Mouse (Mus musculus) neutrophil, adult 5-6 weeks (primary cell): ENCODE results near the gene Otub1. TPM values are rescaled to one million over a fixed set of nuclear protein-coding genes. Genes with fewer than 3 reads are reported as not detected.

Experiments used
- ATAC-seq: fragments of 151-379, 151-347 bp; 2 replicates; pipeline ENCODE4 v1.8.0; 2017; ENCODE audit warnings: mild to moderate bottlenecking, moderate TSS enrichment; ENCODE audit not compliant: insufficient number of reproducible peaks, poor library complexity, low FRiP score, severe bottlenecking; ENCODE audit errors: extremely low read depth
- total RNA-seq: library from RNA; stranded (forward); fragments of 200-1000 nt; gene quantifications from 2 replicates; pipeline ENCODE4 v1.2.3, GENCODE M21; 2017

Gene Otub1
- total RNA-seq, result 45.5 and 48.9 TPM in 2 replicates

DNA sequence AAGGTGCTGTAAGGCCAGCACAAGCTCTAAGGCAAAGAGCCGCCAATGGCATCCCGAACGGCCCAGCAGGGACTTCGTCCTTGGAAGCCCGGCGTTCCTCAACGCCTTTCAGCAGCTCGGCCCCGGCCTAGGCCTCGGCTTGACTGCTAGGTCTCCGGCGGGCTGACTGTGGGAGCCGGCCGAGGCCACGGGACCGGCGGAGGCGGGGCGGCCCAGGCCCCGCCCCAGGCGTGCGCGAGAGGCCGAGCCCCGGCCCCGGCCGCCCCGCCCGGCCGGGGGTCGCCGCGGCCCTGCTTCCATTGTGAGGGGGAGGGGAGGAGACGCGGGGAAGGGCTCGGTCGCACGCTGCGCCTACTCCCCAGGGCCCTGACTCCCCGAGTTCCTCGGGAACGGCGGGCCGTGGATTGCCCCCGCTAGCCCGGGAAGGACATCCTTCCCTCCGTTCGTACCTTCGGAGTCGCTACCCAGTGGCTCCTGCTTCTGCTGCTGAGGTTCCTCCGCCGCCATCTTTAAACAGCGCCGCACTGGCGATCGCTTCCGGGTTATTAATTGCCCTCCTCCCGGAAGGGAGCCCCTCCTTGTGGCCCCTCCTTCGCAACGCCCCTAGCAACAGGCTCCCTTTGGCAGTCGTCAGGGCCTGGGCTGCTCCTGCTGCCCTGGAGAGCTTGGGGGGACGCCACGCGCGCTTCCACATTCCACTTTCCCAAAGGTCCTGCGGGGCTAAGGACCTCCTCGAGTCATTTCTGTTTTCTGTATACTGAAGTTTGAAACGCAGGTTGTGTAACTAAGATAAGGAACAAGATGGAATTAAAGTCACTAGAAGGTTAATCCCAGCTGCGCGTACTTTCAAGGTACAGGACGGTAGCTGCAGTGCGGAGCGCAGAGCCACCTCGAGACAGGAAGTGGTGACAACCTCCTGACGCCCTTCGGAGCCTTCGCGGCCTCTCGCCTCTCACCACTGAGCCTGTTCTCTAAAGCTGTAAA lies at the start of gene Otub1:
TSS of gene Otub1 (minus strand) at position 564 of the 984 bp plus-strand sequence.
- peak; percentile 91 for ATAC-seq

DNA sequence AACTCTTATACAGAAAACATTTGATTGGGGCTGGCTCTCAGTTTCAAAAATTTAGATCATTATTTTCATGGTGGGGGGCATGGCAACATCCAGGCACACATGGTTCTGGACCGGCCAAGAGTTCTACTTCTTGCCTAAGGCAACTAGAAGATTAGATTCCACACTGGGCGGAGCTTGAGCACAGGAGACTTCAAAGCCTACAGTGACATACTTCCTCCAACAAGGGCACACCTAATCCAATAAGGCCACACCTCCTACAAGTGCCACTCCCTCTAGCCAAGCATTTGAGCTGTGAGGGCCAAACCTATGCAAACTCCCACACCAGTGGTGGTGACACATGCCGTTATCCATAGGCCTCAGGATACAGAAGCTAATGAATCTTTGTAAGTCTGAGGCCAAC lies 39.9 kb upstream of the Otub1 start:
- ATAC-seq, result no peak

DNA sequence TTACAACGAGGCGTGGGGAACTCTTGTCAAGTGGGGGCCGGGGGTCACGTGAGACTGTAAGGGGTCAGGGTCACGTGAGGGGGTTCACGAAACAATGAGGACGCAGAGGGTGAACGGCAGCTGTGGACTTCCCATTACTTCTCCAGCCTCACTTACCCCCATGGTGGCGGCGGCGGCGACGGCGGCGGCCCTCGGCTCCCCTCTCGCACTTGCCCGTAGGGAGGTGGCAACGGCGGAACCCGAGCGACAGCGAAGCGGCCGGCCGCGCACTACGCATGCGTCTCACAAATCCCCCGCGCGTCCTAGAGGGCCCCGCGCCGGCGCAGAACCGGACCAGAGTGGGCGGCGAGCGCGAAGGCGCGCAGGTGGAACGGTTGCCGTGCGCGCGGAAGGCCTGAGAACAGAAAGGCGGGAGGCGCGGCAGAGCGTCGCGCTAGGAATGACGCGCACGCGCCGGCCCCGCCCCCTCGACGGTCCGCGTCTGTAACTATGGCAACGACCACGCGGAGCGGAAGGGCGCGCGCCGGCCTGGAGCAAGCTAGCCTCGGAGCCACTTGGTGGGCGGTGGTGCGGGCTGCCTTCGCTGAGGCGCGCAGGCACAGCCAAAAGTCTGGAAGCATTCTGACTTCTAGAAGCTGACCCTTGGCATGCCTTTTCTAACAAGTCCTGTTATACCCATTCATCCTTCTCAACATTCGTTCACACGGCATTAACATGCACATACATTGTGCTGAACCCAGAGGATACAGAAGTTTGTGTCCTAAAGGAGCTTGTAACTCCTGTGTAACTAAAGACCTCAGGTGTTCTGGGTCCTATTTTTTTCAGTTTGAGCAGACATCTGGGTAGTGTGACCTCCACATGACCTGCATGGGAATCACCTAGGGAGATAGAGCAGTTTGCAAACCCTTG lies 34.9 kb upstream of the Otub1 start, which contains the start of gene Naa40:
TSS of gene Naa40 (minus strand) at position 402 of the 909 bp plus-strand sequence.
- ATAC-seq, result peak; percentile 88

DNA sequence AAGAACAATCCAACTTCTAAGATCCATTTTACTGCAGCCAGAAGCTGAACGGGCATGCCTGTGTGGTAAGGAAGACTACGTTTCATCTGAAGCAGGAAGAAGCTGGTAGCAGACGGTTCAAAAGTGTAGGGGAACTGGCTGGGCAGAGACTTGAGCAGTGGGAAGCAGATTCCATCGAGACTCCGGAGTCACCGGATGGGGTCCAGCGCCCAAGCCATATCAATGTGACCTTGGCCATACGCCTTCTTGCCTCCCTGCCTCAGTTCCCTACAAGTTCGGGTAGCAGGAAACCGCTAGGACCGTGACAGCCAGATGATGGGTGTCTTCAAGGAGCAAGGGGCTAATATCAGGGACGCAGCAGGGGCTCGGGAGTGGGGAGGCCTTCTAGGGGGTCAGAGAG lies 34.2 kb upstream of the Otub1 start:
- no peak for ATAC-seq

DNA sequence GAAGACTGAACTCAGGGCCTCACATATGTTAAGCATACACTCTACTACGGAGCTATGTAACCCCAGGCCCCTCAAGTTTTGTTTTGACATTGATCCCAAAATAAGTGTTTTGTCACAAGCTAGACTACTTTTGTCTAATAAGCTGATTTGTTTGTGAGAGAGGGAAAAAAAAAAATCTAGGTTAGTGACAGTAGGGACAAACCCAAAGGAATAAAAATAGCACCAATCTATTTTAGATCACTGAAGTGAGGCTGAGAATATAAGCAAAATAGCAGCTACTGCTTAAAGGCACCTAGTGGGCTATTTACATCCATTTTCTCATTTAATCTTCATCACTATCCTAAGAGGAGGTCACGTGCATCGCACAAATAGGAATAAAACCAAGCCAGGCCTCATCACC lies 33.5 kb upstream of the Otub1 start:
- ATAC-seq, result no peak

DNA sequence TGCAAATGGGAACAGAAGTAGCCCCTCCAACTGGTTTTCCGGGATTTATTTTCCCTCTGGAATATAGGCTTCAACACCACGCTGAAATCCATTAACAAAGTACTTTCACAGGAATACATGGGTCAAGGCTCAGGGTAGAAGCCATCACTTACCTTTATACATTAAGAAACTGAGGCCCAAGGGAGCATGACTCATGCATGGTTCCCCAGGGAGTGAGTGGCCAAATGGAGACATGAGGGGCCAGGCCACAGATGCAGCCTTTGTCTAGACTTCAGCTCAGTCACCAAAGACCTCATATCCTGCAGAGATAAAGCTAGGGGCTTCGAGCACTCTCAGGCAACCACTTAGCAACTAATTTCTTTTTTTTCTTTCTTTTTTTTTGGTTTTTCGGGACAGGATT lies 30.6 kb upstream of the Otub1 start:
- no peak for ATAC-seq

DNA sequence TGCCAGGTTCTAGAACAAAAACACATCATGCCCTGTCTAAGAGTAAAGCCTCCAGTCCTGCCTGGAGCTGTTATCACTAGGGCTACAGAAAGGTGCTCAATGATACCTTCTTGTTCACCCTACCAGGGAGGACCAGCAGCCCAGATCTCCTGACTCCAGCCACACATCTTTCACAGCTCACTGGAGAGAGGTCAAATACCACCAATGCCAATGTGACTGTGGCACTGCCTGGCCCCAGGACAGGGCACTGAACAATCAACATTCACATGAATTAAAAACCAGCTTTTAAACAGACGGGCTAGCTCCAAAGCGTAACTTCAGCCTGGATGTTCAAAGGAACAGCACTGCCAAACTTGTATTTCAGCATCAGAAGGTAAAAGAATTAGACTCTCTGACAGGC lies 29.9 kb upstream of the Otub1 start:
- ATAC-seq, result no peak

DNA sequence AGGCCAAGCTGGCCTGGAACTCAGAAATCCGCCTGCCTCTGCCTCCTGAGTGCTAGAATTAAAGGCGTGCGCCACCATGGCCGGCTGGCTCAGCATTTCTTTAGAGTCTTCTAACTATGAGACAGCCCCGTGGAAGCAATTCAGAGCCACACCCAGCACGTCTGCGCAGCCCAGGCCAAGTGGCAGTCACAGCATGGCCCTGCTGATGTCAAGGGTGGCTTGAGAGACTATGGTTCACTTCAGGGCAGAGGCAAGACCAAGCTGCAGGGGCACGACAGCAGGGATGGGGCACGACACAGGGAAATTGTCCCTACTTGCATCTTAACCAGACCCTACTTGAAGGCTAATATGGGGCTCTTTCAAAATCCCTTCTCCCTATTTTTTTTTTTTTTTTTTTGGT lies 29.3 kb upstream of the Otub1 start:
- no peak for ATAC-seq

DNA sequence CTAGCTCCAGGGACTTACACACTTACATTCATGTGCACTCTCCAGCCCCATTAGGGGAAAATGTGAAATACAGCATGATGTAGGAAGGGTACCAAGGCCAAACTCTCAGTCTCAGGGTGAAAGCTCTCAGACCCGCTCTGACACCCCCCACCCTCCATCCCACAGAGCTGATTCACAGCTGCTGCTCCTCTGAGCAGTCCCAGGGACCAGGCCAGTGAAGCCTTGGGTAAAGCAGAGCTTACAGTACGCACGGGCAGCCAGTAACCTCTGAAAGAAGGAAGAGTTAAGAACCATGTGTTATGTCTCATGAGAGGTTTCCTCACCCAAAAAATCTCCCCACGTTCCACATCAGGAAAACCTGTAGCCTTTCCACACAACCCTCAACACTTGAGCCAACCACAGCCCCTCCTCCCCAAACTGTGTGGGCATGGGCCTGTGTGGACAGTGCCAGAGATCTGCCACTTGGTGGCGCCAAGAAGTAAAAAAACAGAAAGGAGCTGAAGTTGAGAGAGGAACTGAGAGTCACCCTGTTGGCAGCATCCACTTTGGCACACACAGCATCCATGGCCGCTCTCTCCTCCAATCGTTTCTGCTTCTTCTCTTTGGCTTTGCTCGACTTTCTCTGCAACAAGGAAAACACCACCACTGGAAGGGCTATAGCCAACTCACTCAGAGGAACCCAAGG lies 28.6 kb upstream of the Otub1 start:
- peak; percentile 96 for ATAC-seq

DNA sequence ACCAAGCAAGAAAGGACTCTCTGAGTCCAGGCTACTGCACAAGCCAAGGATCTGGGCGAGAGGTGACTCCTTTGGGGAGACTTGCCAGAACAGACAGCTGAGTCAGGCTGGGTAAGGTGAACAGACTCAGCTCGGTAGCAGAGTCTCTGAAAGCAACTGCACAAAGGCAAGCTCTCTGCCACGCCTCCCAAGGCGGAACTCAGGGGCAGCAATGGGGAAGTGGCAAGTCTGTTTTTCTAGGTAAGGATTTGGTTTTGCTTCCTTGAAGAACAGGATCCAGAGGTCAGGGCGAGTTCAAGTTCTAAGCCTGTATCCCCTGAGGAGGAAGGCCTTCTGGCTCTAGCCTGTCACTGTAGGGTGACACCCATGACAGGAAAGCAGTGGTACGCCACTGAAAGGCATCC lies 20.4 kb upstream of the Otub1 start:
- peak; percentile 70 for ATAC-seq

DNA sequence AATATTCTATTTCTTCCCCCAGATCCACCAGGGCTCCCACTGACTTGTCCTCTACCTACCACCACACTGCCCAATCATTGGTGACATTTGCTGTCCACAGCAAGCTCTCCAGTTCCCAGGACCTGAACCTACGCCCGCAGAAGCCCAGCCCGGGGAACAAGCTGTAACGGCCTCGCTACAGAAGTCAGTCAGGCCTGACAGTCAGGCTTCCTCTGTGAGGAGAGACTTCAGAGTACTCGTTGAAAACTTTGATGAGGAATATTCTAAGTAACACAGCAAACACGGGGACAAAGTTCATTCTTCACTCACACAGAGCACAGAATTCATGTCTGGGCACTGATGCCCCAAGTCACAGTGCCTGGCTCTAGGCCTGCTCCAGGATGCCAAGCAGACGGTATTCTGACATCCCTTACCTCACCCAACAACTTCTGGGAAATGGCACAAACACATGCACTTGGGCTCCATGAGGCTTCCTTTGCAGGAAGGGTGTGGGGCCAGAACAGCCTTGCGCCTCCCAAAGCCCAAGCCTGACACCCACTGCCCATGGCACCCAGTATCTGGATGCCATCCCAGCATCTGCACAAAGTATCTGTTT lies 19.1 kb upstream of the Otub1 start:
- no peak for ATAC-seq

DNA sequence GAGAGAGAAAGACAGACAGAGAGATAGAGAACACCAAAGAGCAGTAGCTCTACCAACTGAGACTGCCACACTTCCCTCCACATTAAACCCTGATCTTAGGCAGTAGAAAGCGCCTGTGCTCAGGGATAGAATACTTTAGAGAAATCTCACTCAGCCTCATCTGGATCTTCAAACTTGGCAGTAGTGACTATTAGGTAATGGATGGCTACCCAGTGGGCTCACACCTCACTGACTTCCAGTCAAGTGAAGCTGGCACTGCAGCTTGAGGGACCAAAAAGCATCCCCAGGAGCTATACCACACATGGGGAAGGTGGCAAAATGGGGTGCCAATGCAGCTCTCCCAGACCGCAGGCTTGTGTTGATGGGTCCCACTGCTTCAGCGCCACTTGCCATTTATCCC lies 18.1 kb upstream of the Otub1 start:
- ATAC-seq, result no peak

DNA sequence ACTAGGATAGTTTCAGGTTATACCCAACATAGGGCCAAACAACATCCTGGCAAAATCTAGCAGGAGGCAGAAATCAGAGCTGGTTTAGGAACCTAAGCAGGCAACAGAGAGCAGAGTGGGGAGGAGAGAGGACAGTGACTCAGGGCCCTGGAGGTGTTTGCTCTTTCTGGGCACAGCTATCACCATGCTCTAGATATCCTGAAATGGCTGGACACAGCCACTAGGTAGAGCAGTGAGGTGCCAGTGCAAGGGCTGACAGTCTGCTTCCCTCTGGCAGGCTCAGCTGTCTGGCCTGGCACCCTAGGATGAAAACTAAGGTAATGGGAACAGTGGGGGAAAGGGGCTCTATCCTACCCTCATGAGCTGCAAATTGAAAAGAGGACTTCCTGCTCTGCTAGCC lies 17.4 kb upstream of the Otub1 start:
- no peak for ATAC-seq

DNA sequence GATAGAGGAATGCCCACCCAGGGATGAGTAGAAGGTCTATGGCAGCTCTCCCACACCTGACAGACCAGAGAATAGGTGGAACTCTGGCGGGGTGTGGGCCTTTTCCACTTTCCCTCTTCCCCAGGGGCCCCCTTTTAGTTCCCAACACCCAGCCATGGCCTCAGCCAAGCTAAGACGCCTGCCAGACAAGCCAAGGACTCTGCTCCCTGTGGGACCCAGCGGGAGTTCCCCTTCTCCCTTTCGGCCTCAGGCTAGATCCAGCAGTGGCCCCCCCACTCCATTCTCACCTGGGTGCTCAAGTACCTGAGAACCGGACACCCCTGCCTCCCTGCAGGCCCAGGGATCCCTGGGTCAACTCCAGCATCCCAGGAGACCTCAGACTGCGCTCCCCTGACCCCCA lies 16.1 kb upstream of the Otub1 start:
- ATAC-seq, result no peak

DNA sequence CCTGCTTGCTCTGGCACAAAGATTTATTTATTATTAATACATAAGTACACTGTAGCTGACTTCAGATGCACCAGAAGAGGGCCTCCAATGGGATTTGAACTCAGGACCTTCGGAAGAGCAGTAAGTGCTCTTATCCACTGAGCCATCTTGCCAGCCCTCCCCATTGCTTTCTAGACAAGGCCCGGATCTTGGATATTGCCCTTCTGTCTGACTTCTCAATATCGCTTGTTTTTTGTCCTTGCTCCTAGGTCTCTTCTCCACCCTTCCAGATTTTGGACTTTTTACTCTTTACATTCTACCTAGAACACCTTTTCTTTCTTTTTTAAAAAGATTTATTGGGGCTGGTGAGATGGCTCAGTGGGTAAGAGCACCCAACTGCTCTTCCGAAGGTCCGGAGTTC lies 12.6 kb upstream of the Otub1 start:
- no peak for ATAC-seq

DNA sequence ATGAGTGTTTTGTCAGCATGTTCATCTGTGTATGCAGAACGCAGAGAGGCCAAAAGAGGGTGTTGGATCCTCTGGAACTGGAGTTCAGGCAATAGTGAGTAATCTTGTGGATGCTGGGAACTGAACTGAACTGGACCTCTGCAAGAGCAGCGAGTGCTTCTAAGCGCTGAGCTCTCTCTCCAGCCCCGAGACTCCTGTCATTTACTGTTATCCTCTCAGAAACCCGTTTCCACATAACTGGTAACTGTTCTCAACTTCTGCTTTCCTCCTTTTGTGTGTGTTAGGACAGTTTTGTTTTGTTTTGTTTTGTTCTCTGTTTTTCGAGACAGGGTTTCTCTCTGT lies 11.8 kb upstream of the Otub1 start:
- ATAC-seq, result no peak

DNA sequence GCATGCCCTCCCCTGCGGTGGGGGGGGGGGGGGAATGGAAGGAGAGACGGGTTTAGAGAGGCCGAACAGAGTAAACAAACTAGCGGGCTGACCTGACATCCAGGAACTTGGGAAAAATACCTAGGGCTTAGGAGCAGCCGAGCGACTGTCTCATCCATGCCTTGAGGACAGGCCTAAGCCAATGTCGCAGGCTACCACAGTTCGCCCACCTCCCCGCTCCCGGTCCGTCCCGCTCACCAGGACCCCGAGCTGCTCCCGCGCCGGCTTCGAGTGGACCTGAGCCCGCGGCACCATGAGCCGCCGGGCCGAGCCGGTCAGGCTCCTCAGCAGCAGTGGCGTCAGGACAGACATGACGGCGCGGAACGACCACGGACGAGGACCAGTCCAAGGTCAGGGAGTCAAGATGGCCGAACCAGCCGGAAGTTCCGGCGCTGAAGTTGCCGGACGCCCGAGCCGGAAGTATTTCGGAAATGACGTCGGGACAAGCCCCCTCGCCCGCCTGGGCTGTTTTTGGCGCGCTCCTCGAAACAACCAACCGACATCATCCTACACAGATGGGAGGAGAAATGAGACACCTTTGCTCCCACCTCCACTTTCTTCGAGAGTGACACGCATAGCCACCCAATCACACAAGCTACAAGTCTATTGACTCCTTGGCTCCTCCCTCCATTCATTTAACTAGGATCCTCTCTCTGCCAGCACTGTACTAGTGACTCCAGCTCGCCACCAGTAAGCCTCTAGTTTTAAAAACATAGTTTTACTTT lies 11.2 kb upstream of the Otub1 start, which contains the start of gene Cox8a:
TSS of gene Cox8a (minus strand) at position 455 of the 764 bp plus-strand sequence.
- peak; percentile 97 for ATAC-seq

DNA sequence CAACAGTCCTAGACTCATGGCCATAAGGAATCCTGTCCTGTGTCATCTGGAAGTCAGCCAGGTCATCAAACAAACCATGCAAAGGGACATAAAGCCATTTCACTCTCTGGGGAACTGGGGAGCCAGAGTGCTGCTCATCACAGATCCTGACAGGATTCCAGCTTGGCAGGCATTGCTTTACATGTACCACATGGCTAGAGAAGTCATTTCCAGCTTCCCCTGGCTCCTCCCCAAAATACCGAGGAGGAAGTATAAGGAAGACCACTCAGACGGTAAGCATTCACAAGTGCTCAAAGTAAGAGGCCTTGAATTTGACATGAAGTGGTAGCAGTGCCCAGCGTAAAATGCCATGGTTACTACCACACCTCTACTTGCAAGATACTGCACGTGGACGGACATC lies 8.4 kb upstream of the Otub1 start:
- no peak for ATAC-seq
